Mouse (Mus musculus) right cerebral cortex, adult 18-20 months (tissue): Measurements from ENCODE around the gene Thsd7a.

Experiments used
- DNase-seq: peaks from one replicate; pipeline ENCODE4 v3.0.0; 2022; ENCODE audit warnings: mixed read lengths

Thsd7a gene

GRCm38 (mm10) chr6:12748787-12749530, at the start of gene Thsd7a:
Thsd7a (minus strand) TSS chr6:12749410.
- peak; percentile 65 for DNase-seq

- no peak for DNase-seq
These were observed 37.9 kb upstream of the Thsd7a start for GRCm38 (mm10) chr6:12787129-12787528.

GRCm38 (mm10) chr6:12786378-12786982, 37.3 kb upstream of the Thsd7a start:
- no peak for DNase-seq

GRCm38 (mm10) chr6:12784918-12785618, 35.9 kb upstream of the Thsd7a start:
- no peak for DNase-seq

- no peak for DNase-seq
These were observed 23.6 kb upstream of the Thsd7a start for GRCm38 (mm10) chr6:12772799-12773198.

GRCm38 (mm10) chr6:12765191-12765590, 16.0 kb upstream of the Thsd7a start:
- no peak for DNase-seq

GRCm38 (mm10) chr6:12764606-12765005, 15.4 kb upstream of the Thsd7a start:
- no peak for DNase-seq

GRCm38 (mm10) chr6:12763816-12764215, 14.6 kb upstream of the Thsd7a start:
- DNase-seq: no peak

- DNase-seq: no peak
These were observed 10.4 kb upstream of the Thsd7a start for GRCm38 (mm10) chr6:12759328-12760193.

GRCm38 (mm10) chr6:12752297-12752696, 3.1 kb upstream of the Thsd7a start:
- DNase-seq: no peak

GRCm38 (mm10) chr6:12750441-12750840, 1.2 kb upstream of the Thsd7a start:
- DNase-seq: no peak

- no peak for DNase-seq
These were observed 461 bp upstream of the Thsd7a start for GRCm38 (mm10) chr6:12749531-12750210.

GRCm38 (mm10) chr6:12748454-12748786, 790 bp downstream of the Thsd7a start:
- DNase-seq: no peak

GRCm38 (mm10) chr6:12747856-12748450, 1.3 kb downstream of the Thsd7a start:
- peak; percentile 17 for DNase-seq

GRCm38 (mm10) chr6:12742791-12743190, 6.4 kb downstream of the Thsd7a start:
- no peak for DNase-seq

GRCm38 (mm10) chr6:12733924-12734323, 15.3 kb downstream of the Thsd7a start:
- no peak for DNase-seq

- no peak for DNase-seq
These were observed 33.1 kb downstream of the Thsd7a start for GRCm38 (mm10) chr6:12716071-12716470.

- DNase-seq: no peak
These were observed 36.6 kb downstream of the Thsd7a start for GRCm38 (mm10) chr6:12712581-12712980.

GRCm38 (mm10) chr6:12702925-12703324, 46.3 kb downstream of the Thsd7a start:
- DNase-seq: no peak

GRCm38 (mm10) chr6:12699089-12699488, 50.1 kb downstream of the Thsd7a start:
- DNase-seq: no peak

GRCm38 (mm10) chr6:12693689-12694088, 55.5 kb downstream of the Thsd7a start:
- no peak for DNase-seq

- no peak for DNase-seq
These were observed 56.0 kb downstream of the Thsd7a start for GRCm38 (mm10) chr6:12693239-12693638.
